Mouse (Mus musculus) midbrain, postnatal 0 days (tissue): ENCODE measurements around the gene Reep3. TPM values are rescaled to one million over a fixed set of nuclear protein-coding genes. Genes with fewer than 3 reads are reported as not detected.
A peak's percentile ranks its signal among the peaks of the same experiment; 100 is the strongest.

Experiments
- ATAC-seq: fragments of 200-750 bp; cut with Nextera tagmentation; 2 replicates; pipeline ENCODE4 v1.8.0; 2017; ENCODE audit warnings: moderate number of reproducible peaks, mild to moderate bottlenecking, moderate TSS enrichment, moderate library complexity; ENCODE audit not compliant: low FRiP score
- DNase-seq: peaks from one replicate; pipeline ENCODE4 v3.0.0-alpha.2; 2015; ENCODE audit warnings: low spot score
- H3K27ac ChIP-seq: fragments of 300-500 bp; sonication (generic); 2 replicates; pipeline ENCODE4 v1.5.1; 2014; ENCODE audit warnings: low read depth, mild to moderate bottlenecking, low read length, mixed read lengths
- H3K27me3 ChIP-seq: fragments of 300-500 bp; sonication (generic); 2 replicates; pipeline ENCODE4 v1.6.1; 2014; ENCODE audit warnings: low read length, control low read depth, mixed read lengths; ENCODE audit not compliant: insufficient read depth
- H3K36me3 ChIP-seq: fragments of 300-500 bp; sonication (generic); 2 replicates; pipeline ENCODE4 v1.6.1; 2014; ENCODE audit warnings: low read length, control low read depth, mixed read lengths; ENCODE audit not compliant: insufficient read depth
- H3K4me1 ChIP-seq: fragments of 300-500 bp; sonication (generic); 2 replicates; pipeline ENCODE4 v1.6.1; 2014; ENCODE audit warnings: mild to moderate bottlenecking, control low read depth, antibody characterized with exemption, low read length, mixed read lengths; ENCODE audit not compliant: insufficient read depth
- H3K4me2 ChIP-seq: fragments of 300-500 bp; sonication (generic); 2 replicates; pipeline ENCODE4 v1.6.1; 2014; ENCODE audit warnings: low read depth, mild to moderate bottlenecking, low read length, mixed read lengths; ENCODE audit not compliant: poor library complexity, severe bottlenecking
- H3K4me3 ChIP-seq: fragments of 300-500 bp; sonication (generic); 2 replicates; pipeline ENCODE4 v1.5.1; 2014; ENCODE audit warnings: low read depth, mild to moderate bottlenecking, low read length, moderate library complexity
- H3K9ac ChIP-seq: fragments of 300-500 bp; sonication (generic); replicated peaks from 2 replicates; pipeline ENCODE4 v1.6.1; 2014; ENCODE audit warnings: mild to moderate bottlenecking, low read length, moderate library complexity, mixed read lengths; ENCODE audit not compliant: poor library complexity, severe bottlenecking
- H3K9me3 ChIP-seq: fragments of 300-500 bp; sonication (generic); 2 replicates; pipeline ENCODE4 v1.6.1; 2016; ENCODE audit warnings: low read length, control low read depth
- CTCF ChIP-seq: IDR thresholded peaks from 2 replicates; pipeline ENCODE4 v1.5.1; 2016; ENCODE audit warnings: antibody characterized with exemption, mild to moderate bottlenecking
- WGBS: fragments of 180-500 bp; shearing (Covaris S2); extraction: QIAGEN DNeasy Blood & Tissue Kit; methylation state at CpG from one replicate; pipeline ENCODE4 v1.1.7; 2014; 5-methylcytosine and 5-hydroxymethylcytosine counted together
- polyA plus RNA-seq: library from polyadenylated mRNA; unstranded; fragments of >200 nt; fragmentation: Nextera tagmentation; extraction: Ambion mirVana; gene quantifications from 2 replicates; pipeline ENCODE4 v1.2.1, GENCODE M21; 2015
- total RNA-seq: library from RNA; depleted of rRNA; stranded (reverse); fragments of >200 nt; gene quantifications from 2 replicates; pipeline ENCODE4 v1.2.3, GENCODE M21; 2014

The Reep3 gene
- total and polyA plus RNA-seq, 2 experiments from 2014 or later, result 26.6 to 28.1 TPM

DNA sequence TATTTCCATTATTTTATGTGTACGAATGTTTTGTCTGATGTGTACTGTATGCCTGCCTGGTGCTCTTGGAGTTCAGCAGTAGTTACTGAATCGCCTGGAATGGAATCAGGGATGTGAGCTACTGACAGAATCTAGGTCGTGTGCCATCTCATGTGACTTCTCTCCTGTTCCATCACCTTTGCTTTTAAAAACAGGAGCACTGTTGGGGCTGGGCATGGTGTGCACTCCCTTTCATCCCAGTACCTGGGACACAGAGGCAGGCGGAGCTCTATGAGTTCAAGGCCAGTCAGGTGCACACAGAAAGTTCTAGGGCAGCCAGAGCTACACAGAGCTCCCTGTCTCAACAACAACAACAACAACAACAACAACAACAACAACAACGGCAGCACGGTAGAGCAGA lies 39.0 kb downstream of the Reep3 start:
- Histone ChIP-seq H3K9me3 (no peaks in the 10 kb centered on the region), H3K27ac (peak overlapping the region; percentile 38; the same call in 1 of the 2 replicates), H3K4me1 (peaks cover 5% of the 10 kb centered on the region; the same call in 1 of the 2 replicates), H3K4me3 (no peak overlapping the region), H3K9ac (no peak overlapping the region), H3K27me3 (no peaks in the 10 kb centered on the region), H3K4me2 (no peak overlapping the region), H3K36me3 (no peaks in the 10 kb centered on the region)
- DNase-seq (no peak), ATAC-seq (no peak)
- TF ChIP-seq CTCF, result no peak
- WGBS, result 87% methylated on average over 6 of the region's 6 CpGs

DNA sequence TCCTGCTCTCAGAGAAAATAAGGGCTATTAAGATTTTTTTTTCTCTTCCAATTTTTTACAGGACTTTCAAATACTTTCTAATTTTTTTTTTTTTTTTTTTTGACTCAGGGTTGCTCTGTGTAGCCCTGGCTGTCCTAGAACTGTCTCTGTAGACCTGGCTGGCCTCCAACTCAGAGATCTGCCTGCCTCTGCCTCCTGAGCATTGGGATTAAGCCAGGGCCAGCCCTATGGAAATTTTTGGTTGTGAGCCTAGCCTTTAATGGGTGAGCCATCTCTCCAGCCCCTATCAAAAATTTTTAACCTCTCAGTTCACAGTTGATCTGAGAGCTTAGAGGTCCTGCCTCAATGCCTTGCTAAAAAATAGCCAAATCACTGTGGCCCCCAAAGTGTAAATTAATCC lies 39.5 kb downstream of the Reep3 start:
- H3K36me3 ChIP-seq, result no peaks in the 10 kb centered on the region
- DNase-seq, result no peak
- peaks cover 5% of the 10 kb centered on the region; the same call in 1 of the 2 replicates for H3K4me1 ChIP-seq
- no peaks in the 10 kb centered on the region for H3K9me3 ChIP-seq
- no peak overlapping the region for H3K4me3 ChIP-seq
- H3K9ac ChIP-seq, result no peak overlapping the region
- TF ChIP-seq CTCF, result no peak
- no peak for ATAC-seq
- H3K27me3 ChIP-seq, result no peaks in the 10 kb centered on the region
- no peak overlapping the region for H3K27ac ChIP-seq
- no peak overlapping the region for H3K4me2 ChIP-seq

DNA sequence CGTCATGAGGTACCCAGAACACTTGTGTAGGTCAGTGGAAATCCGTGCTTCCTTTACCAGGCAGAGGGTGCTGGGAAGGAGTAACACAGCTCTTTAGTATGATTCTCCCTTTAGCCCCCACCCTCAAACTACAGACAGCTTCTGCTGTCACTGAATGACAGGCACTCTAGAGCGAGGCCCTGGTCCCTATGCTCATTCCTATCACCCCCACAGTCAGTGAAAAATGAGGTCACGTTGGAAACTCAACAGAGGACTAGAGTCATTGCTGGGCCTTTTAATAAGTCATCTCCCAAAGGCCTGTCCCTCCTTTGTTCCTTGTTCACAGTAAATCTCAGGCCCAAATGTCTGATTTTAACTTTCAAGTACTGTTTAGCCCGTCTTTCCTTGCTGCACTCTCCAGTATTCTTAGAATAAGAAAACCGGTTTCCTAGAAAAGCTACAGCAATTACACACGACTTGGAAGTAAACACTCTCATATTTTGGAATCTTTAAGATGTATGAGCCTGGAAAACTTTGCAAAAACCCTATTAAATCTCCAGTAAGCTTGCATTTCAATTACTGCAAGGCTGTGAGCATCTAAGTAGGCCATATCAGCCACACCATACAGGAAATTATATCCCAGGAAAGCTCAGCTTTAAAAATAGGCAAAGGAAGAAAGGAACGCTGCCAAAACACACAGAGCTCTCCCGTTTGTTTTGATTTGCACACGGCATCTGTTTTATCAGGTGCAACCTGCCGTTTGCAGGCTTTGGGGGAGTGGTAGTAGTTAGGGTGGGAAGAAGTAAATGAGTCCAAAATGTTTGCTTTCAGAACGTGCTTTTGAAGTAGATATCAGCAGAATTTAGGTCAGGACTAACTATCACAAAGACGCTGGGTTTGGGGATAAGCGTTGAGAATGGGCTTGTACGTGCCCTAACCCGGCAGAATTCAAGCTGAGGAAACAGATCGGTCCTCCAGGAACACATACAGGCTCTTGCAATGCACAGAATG lies 40.6 kb downstream of the Reep3 start:
- no peak overlapping the region for H3K4me2 ChIP-seq

DNA sequence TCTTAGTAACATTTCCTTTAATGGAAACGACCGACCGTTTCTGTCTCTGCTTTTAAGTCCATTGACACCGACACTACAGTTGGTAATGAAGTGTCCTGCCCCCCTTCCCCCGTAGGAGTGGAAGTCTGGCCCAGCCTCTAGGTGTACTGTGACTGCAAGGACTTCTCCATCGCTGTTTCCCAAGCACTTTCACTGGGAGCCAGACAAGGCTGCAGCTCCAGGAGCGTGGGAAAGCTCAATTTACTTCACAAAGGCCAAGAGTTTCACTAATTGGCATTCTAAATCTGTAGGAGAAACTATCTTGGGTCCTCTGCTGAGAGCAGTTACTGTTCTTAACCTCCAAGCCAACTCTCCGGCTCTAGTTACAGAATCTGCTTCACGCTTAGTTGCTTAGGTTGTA lies 43.3 kb downstream of the Reep3 start:
- Histone ChIP-seq H3K9me3 (no peaks in the 10 kb centered on the region), H3K4me2 (no peak overlapping the region), H3K27me3 (no peaks in the 10 kb centered on the region), H3K36me3 (no peaks in the 10 kb centered on the region), H3K4me1 (no peaks in the 10 kb centered on the region), H3K27ac (0 out of 2 replicates have a peak overlapping the region, but pooled peaks have one; percentile 55), H3K4me3 (no peak overlapping the region), H3K9ac (no peak overlapping the region)
- ATAC-seq (peak; percentile 63), DNase-seq (peak; percentile 70)
- no peak for TF ChIP-seq CTCF
- 21% methylated on average over 9 of the region's 9 CpGs for WGBS

More for the DNA sequence above, 40.6 kb downstream of the Reep3 start:
- Histone ChIP-seq H3K9me3 (no peaks in the 10 kb centered on the region), H3K9ac (no peak overlapping the region), H3K27ac (peak overlapping the region; percentile 13), H3K4me1 (no peaks in the 10 kb centered on the region), H3K36me3 (no peaks in the 10 kb centered on the region), H3K4me3 (no peak overlapping the region), H3K27me3 (no peaks in the 10 kb centered on the region)
- 52% methylated on average over 17 of the region's 17 CpGs for WGBS
- no peak for DNase-seq
- ATAC-seq, result no peak
- no peak for TF ChIP-seq CTCF

DNA sequence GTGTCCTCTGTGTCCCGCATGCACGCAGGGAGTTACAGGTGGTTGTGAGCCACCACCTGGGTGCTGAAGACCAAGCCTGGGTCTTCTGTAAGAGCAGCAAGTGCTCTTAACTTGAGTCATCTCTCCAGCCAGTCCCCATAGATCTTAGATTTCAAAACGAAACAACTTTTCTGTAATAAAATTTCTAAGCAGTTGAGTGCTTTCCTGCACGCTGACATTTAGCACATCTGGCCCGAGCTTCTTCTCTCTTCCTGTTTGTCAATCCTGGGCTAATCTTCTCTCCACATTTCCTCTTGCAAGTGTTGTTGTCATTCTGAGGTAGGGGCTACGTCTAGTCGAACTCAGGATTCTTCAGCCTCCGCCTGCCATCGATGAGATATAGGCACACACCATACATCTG lies 44.3 kb downstream of the Reep3 start:
- no peak overlapping the region for H3K27ac ChIP-seq
- H3K4me1 ChIP-seq, result no peaks in the 10 kb centered on the region
- H3K4me3 ChIP-seq, result no peak overlapping the region
- TF ChIP-seq CTCF, result no peak
- H3K9ac ChIP-seq, result no peak overlapping the region
- ATAC-seq (no peak), DNase-seq (no peak)
- H3K9me3 ChIP-seq, result no peaks in the 10 kb centered on the region
- H3K4me2 ChIP-seq, result no peak overlapping the region
- H3K27me3 ChIP-seq, result no peaks in the 10 kb centered on the region
- 77% methylated on average over 9 of the region's 9 CpGs for WGBS
- no peaks in the 10 kb centered on the region for H3K36me3 ChIP-seq

DNA sequence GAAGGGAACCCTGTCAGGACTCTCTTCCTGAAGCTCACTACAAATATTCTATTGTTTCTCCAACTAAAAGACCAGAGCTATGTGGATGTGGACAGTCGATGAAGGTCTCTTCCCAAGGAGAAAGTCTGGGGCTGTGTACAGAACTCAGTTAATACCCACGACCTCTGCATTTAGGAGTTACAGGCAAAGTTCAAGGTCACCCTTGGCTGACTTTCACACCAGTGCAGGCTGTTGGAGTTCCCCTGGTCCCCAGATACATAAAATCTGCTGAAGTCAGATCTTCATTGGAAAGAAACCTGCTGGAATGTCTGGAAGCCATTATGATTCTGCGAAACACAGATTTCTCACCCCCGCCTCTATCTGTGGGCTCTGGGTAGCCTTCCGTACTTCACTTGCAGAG lies 45.3 kb downstream of the Reep3 start:
- H3K4me3 ChIP-seq, result no peak overlapping the region
- WGBS, result 82% methylated on average over 5 of the region's 5 CpGs
- no peaks in the 10 kb centered on the region for H3K36me3 ChIP-seq
- no peak overlapping the region for H3K27ac ChIP-seq
- DNase-seq, result no peak
- no peaks in the 10 kb centered on the region for H3K9me3 ChIP-seq
- H3K27me3 ChIP-seq, result no peaks in the 10 kb centered on the region
- H3K9ac ChIP-seq, result no peak overlapping the region
- no peaks in the 10 kb centered on the region for H3K4me1 ChIP-seq
- H3K4me2 ChIP-seq, result no peak overlapping the region
- TF ChIP-seq CTCF, result no peak
- no peak for ATAC-seq
